Mouse (Mus musculus) spleen, postnatal 36 days (tissue): ENCODE results near the gene Hddc2.
A peak's percentile ranks its signal among the peaks of the same experiment; 100 is the strongest.

ENCODE experiments used
- DNase-seq, 2 experiments: peaks; one replicate each; pipeline ENCODE4 v3.0.0; 2022; ENCODE audit warnings: low spot score in 2 of 2, mixed read lengths in 1 of 2

Gene Hddc2

GRCm38 (mm10) chr10:31312865-31313848, at the start of gene Hddc2:
Hddc2 (plus strand) TSS chr10:31313383.
- DNase-seq = peak; percentile 73

DNA sequence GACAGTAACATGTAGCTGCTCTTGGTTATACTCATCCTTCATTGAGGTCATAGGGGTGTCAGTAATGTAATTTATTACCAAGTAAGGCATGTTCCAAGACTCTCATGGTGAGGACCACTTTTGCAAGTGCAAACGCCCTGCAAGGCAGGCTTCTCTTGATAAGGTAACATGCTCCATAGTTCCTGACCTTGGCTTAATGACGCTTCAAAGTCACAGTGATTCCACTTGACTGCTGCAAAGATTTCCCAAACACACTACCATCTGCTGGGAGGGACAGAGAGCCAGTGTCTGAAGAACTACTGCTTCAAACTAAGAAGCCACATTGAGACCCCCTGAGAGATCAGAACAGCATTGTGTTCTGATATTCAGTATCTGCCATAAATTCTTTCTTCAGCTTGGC, 40.4 kb upstream of the Hddc2 start:
- no peak for DNase-seq

DNA sequence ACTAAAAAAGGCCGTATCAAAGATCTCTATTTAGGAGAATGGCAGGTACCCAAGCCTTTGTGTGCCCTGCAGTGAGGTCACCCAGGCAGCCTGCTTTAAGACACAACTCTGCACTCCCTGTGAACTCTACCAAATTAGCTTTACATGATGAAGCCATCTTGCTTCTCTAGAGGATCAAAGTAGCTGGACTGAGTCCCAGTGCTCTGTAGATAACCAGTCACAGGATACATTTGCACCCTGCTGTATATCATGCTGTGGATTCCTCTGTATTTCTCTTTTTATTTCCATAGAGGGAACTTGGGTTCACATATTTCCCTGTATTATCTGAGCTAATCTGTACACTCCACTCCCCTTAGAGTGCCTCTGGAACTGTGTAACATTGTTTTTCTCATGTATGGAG, 40.0 kb upstream of the Hddc2 start:
- no peak for DNase-seq

DNA sequence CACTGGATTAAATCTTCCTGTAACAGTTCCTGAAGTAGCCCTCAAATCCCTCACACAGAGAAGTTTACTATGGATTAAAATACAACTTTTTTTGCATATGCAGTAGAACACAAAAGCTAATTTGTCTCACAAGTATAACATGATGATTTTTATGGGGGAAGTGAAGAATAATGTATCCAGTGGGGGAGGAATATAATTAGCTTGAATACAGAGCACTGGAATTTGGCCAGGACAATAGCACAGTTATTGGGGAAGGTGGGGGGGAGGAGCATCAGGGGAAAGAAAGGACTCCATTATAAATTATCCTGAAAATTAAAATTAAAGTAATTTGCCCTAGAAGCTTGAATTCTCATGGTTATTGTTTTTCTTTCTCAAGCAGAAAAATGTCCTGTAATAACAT, 25.4 kb upstream of the Hddc2 start:
- DNase-seq = no peak

GRCm38 (mm10) chr10:31288697-31289390, 24.3 kb upstream of the Hddc2 start:
- DNase-seq = no peak

DNA sequence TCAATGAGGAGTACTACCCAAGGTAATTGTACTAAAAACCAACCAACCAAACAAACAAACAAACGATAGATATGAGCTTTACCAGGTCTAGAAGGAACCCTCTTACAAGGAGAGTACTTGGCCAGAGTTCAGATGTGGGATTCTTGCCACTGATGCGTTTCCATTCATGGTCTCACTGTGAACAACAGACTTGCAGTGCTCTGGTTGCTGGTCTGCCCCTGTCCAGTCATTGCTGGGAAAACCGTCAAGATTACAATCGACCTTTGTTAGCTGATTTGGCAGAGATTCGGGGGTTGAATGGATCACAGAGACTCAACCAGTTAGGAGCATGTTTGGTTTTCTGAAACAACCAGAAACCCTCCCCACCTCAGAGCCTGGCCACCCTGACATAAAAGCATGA, 17.5 kb upstream of the Hddc2 start:
- no peak for DNase-seq

- no peak for DNase-seq
Measured at GRCm38 (mm10) chr10:31296458-31296857, 16.7 kb upstream of the Hddc2 start.

- DNase-seq = no peak
Measured at GRCm38 (mm10) chr10:31297106-31297505, 16.1 kb upstream of the Hddc2 start.

DNA sequence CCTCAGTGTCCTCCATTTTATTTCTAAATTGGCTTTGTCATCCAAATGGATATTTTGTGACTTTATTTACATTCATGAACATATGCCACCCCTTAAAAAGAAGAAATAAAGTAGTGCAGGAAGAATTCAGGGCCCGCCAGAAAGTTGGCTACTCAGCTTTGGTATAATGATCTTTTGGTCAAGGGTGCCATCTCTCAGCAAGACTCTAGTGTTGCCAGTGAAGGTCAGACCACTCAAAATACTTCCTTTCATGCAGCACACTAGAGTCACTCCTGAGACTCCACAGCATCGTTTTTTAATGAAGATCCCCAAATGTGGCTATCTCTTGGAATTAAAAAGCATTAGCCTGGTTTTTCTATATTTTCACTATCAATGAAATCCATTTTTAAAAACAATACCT, 14.9 kb upstream of the Hddc2 start:
- DNase-seq = no peak

DNA sequence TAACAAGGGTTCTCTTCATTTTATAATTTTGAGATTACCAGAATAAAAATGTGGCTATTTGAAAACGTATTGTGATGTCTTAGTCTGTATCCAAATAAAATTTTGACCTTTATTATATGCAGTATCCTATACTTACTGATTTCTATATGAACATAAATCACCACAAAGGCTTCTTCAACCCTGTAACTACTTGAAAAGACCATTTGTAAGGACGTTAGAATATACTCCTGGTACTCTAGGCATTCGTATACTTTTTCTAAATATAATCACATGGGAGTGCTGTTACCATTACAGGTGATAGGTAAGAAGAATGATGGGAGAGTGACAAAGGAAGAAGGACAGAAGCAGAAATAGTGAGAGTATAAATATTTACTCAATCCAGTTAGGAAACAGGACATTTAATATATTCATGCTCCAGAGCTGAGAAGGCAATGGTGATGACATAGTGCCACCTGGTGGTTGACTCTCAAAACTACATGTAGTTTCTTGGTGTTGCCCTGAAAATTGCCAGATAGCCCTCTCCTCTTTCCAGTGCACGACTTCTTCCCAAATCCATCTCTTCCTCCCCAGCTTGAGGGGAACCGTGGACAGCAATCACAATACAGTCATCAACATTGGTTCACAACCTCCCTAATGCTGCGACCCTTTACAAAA, 14.1 kb upstream of the Hddc2 start:
- DNase-seq = peak in 1 of 2 experiments; percentile 22

DNA sequence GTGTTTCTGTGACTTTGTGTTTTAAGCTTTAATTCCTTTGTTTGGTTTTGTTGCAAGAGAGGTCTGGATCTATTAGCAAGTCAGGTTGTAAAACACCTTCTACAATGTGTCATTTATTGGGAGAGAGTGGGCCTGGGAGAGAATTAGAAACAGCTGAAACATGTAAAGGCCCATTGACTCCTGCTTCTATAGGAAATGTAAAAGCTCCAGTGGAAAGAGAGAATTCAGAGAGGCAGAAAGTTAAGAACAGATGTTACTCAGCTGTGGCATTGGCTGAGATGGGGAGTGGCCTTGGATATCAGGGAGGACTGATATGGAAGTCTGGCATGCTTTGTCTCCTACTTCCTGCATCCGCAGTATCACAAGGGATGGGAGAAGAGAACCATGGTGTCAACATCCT, 12.9 kb upstream of the Hddc2 start:
- DNase-seq = no peak

GRCm38 (mm10) chr10:31303446-31303845, 9.7 kb upstream of the Hddc2 start:
- DNase-seq = no peak

- no peak for DNase-seq
Measured at GRCm38 (mm10) chr10:31307024-31307598, 6.1 kb upstream of the Hddc2 start.

DNA sequence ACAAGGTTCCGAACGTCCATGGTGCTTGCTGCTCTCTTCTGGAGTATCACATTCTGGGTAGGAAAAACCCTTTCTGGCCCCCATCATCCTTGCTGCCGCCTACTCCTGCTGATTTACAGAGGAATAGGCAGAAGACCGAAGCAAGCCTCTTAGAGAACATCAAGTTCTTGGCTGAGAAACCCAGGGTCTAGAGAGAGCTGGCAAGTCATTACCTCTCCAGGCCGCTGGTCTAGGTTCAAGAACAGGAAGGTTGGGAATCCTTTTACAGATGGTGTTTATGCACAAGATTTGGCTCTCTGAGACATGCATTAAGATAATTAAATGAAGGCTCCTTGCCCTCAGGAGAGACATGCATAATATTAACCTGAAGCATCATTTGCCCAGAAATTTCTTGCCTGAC, 5.3 kb downstream of the Hddc2 start:
- DNase-seq = no peak

DNA sequence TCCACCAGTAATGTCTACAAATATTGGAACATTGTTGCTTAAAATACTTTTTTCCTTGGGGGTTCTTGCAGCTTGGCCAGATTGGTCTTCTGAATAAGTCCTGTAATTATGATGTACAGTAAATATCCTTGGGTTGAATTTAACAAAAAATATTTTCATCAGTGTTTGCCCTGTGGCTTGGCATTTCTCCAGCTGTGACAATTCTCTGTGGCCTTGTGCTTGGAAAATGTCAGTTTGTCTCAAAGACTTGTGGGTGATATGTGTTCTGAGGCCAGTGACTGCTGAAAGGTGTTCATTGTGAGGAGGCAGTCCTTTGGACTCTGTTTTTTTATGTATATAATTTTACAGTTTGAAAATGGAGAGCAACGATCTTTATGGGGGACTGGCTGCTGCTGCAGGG, 16.3 kb downstream of the Hddc2 start:
- DNase-seq = no peak

GRCm38 (mm10) chr10:31330286-31330962, 17.2 kb downstream of the Hddc2 start:
- DNase-seq = no peak

- DNase-seq = no peak
Measured at GRCm38 (mm10) chr10:31331225-31331775, 18.1 kb downstream of the Hddc2 start.

GRCm38 (mm10) chr10:31336432-31336831, 23.2 kb downstream of the Hddc2 start:
- no peak for DNase-seq

DNA sequence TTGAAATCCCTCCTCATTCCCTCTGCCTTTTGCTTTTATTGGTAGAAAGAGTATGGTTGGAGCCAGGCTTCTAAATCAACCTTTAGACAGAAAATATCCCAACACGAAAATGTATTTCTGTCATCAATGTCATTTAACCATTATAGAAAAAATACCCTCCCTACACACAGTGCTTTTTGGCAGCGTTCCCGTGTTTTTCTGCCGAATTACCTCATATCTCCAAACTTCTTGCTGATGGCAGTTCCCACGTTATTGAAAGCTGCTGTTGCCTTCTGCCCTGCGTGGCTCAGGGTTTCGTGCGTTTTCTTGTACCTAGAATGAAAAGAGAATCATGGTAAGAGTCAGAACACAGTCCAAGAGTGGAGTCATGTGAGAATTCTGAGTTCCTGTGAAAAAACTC, 33.2 kb downstream of the Hddc2 start:
- no peak for DNase-seq

DNA sequence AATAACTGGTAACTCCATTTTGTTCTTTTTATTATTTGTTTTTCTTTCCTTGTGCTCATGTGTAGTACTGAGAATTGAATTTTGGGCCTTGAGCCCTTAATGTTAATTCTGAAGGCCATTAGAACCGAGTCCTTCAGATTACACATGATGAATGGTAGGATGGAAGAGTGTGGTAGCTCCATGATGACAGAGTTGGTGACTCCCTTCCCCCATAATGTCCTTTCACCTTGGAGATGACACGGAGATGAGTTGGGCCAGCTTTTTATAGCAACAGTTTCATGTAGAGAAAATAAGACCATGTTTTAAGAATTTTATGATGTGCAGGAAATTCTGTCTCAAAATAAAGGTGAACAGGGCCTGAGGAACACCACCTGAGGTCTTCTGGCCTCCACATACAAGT, 37.9 kb downstream of the Hddc2 start:
- no peak for DNase-seq

- DNase-seq = no peak
Measured at GRCm38 (mm10) chr10:31352845-31353427, 39.8 kb downstream of the Hddc2 start.
